Mouse (Mus musculus): ENCODE results near the gene Acsm3. TPM values are rescaled to one million over a fixed set of nuclear protein-coding genes. Genes with fewer than 3 reads are reported as not detected.

Gene Acsm3
- polyA plus RNA-seq, 1 experiment from 2014 or later = 9.2 TPM

- Histone ChIP-seq H3K36me3 (peaks cover 3% of the 10 kb centered on the region; the same call in 1 of the 2 replicates), H3K9ac (no peak overlapping the region), H3K9me3 (no peaks in the 10 kb centered on the region), H3K27ac (no peak overlapping the region), H3K4me1 (replicated peaks) (no peaks in the 10 kb centered on the region), H3K4me2 (replicated peaks) (no peak overlapping the region), H3K27me3 (replicated peaks) (no peaks in the 10 kb centered on the region), H3K4me3 (replicated peaks) (no peak overlapping the region)
- WGBS = 95% methylated on average over 5 of the region's 5 CpGs
- ATAC-seq = no peak
These were observed 46.7 kb downstream of the Acsm3 start for GRCm38 (mm10) chr7:119807396-119807795.

- no peak overlapping the region for H3K4me3 ChIP-seq (replicated peaks)
- 89% methylated on average over 3 of the region's 3 CpGs for WGBS
These were observed 48.0 kb downstream of the Acsm3 start for GRCm38 (mm10) chr7:119808723-119809122.

GRCm38 (mm10) chr7:119835371-119835770, 74.6 kb downstream of the Acsm3 start:
- Histone ChIP-seq H3K27me3 (replicated peaks) (no peaks in the 10 kb centered on the region), H3K4me2 (replicated peaks) (no peak overlapping the region), H3K9me3 (no peaks in the 10 kb centered on the region), H3K9ac (no peak overlapping the region), H3K27ac (no peak overlapping the region), H3K4me3 (replicated peaks) (no peak overlapping the region), H3K4me1 (replicated peaks) (no peaks in the 10 kb centered on the region), H3K36me3 (no peaks in the 10 kb centered on the region)
- ATAC-seq = no peak
- whole genome bisulfite sequencing = 97% methylated on average over 1 of the region's 1 CpGs

More at GRCm38 (mm10) chr7:119808723-119809122, 48.0 kb downstream of the Acsm3 start:
- Histone ChIP-seq H3K27me3 (replicated peaks) (no peaks in the 10 kb centered on the region), H3K4me1 (replicated peaks) (no peaks in the 10 kb centered on the region), H3K9me3 (no peaks in the 10 kb centered on the region), H3K4me2 (replicated peaks) (no peak overlapping the region), H3K36me3 (peaks cover 3% of the 10 kb centered on the region; the same call in 1 of the 2 replicates), H3K9ac (no peak overlapping the region), H3K27ac (no peak overlapping the region)
- no peak for ATAC-seq

GRCm38 (mm10) chr7:119835996-119836777, 75.5 kb downstream of the Acsm3 start:
- Histone ChIP-seq H3K9me3 (no peaks in the 10 kb centered on the region), H3K4me3 (replicated peaks) (no peak overlapping the region), H3K9ac (no peak overlapping the region), H3K27me3 (replicated peaks) (no peaks in the 10 kb centered on the region), H3K4me1 (replicated peaks) (no peaks in the 10 kb centered on the region), H3K36me3 (no peaks in the 10 kb centered on the region), H3K27ac (no peak overlapping the region), H3K4me2 (replicated peaks) (no peak overlapping the region)
- 92% methylated on average over 4 of the region's 4 CpGs for WGBS
- no peak for ATAC-seq

Other genes starting within 250 kb of the Acsm3 start
- gene Acsm5, start 241.5 kb upstream of the Acsm3 start, polyA plus RNA-seq (2015; fragmentation: Nextera tagmentation; extraction: Ambion mirVana) = not detected in 2 replicates
- gene Pdilt, start 237.4 kb upstream of the Acsm3 start, polyA plus RNA-seq (2015; fragmentation: Nextera tagmentation; extraction: Ambion mirVana) = not detected in 2 replicates
- gene Acsm2, start 206.6 kb upstream of the Acsm3 start, polyA plus RNA-seq (2015; fragmentation: Nextera tagmentation; extraction: Ambion mirVana) = not detected in 2 replicates
- 0.18 TPM in 1 of 2 replicates, not detected in the other for gene Acsm1, start 153.9 kb upstream of the Acsm3 start, polyA plus RNA-seq (2015; fragmentation: Nextera tagmentation; extraction: Ambion mirVana)
- gene Acsm4, start 70.9 kb upstream of the Acsm3 start, polyA plus RNA-seq (2015; fragmentation: Nextera tagmentation; extraction: Ambion mirVana) = not detected in 2 replicates
- 61.9 and 62.9 TPM in 2 replicates for gene Thumpd1, start 40.1 kb upstream of the Acsm3 start, polyA plus RNA-seq (2015; fragmentation: Nextera tagmentation; extraction: Ambion mirVana)
- gene Rexo5, start 33.1 kb downstream of the Acsm3 start, polyA plus RNA-seq (2015; fragmentation: Nextera tagmentation; extraction: Ambion mirVana) = 17.7 and 19.6 TPM in 2 replicates
- gene Eri2, start 33.1 kb downstream of the Acsm3 start, polyA plus RNA-seq (2015; fragmentation: Nextera tagmentation; extraction: Ambion mirVana) = 16.0 and 18.8 TPM in 2 replicates
- gene Lyrm1, start 134.9 kb downstream of the Acsm3 start, polyA plus RNA-seq (2015; fragmentation: Nextera tagmentation; extraction: Ambion mirVana) = 8.1 and 9.5 TPM in 2 replicates
- 10.6 and 11.6 TPM in 2 replicates for gene Dcun1d3, start 135.4 kb downstream of the Acsm3 start, polyA plus RNA-seq (2015; fragmentation: Nextera tagmentation; extraction: Ambion mirVana)

Measured in intestine, embryonic 15.5 days (tissue).